Mouse (Mus musculus) thymus, adult 2 months (tissue): ENCODE results near the gene Gm42906.

Experiments used
- CTCF ChIP-seq: fragments of 200-500 bp; IDR thresholded peaks from 2 replicates; pipeline ENCODE4 v1.5.1; 2012; ENCODE audit warnings: mild to moderate bottlenecking, control low read depth, low read length, moderate library complexity, borderline replicate concordance; ENCODE audit not compliant: control insufficient read depth, poor library complexity, insufficient read depth; ENCODE audit errors: extremely low read depth
- POLR2A ChIP-seq: fragments of 200-500 bp; IDR thresholded peaks from 2 replicates; pipeline ENCODE4 v1.6.1; 2012; ENCODE audit warnings: mild to moderate bottlenecking, low read length, control low read depth, moderate library complexity; ENCODE audit not compliant: control insufficient read depth, poor library complexity, insufficient read depth; ENCODE audit errors: extremely low read depth

DNA sequence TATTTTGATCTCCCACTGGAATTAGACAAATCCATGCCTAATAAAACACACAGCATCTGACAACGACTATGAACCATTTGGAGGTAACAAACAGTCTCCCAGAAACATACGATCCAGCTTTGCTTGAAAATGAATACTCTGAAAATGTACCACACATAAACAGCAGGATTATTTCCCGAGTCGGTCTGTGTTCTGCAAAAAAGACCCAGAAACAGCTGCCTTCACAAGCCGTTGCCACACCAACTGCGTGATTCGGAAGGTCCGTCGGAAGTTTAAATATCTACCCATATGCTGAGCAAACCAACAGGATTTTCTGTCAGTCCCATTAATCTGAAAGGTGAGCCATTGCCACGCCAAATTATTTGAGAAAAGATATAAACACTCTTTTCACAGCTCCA is 301.4 kb downstream of the Gm42906 start:
- TF ChIP-seq CTCF (no peak), POLR2A (no peak)
